Mouse (Mus musculus) midbrain, embryonic 14.5 days (tissue): ENCODE results near the gene Phc3. TPM values are rescaled to one million over a fixed set of nuclear protein-coding genes. Genes with fewer than 3 reads are reported as not detected.

Experiments
- polyA plus RNA-seq: library from polyadenylated mRNA; unstranded; fragments of >200 nt; fragmentation: Nextera tagmentation; extraction: Ambion mirVana; gene quantifications from 2 replicates; pipeline ENCODE4 v1.2.1, GENCODE M21; 2014

Gene Phc3
- polyA plus RNA-seq, 1 experiment from 2014 or later = 9.2 TPM

Other genes starting within 250 kb of the Phc3 start
- gene Samd7, start 223.1 kb downstream of the Phc3 start, polyA plus RNA-seq = 0.19 TPM in 1 of 2 replicates, not detected in the other
- gene Sec62, start 176.5 kb downstream of the Phc3 start, polyA plus RNA-seq = 102 and 110 TPM in 2 replicates
- gene Gpr160, start 113.5 kb downstream of the Phc3 start, polyA plus RNA-seq = 0.34 and 0.91 TPM in 2 replicates
- gene Prkci, start 26.3 kb upstream of the Phc3 start, polyA plus RNA-seq = 19.3 and 34.4 TPM in 2 replicates
- gene Skil, start 125.6 kb upstream of the Phc3 start, polyA plus RNA-seq = 35.0 and 42.4 TPM in 2 replicates
- 0.86 and 37.3 TPM in 2 replicates for gene Cldn11, start 180.5 kb upstream of the Phc3 start, polyA plus RNA-seq